Mouse (Mus musculus) brain, adult 2 months (tissue): ENCODE measurements at regions not wholly inside any gene's neighbourhood (a gene's known extent, or its start where the extent isn't known, plus 50 kb on each side); places are given as distances from the start of the nearest gene placed in this dataset.

Experiments used
- DNase-seq: peaks from one replicate; pipeline ENCODE4 v3.0.0; 2011; ENCODE audit warnings: low read depth, low spot score

- DNase-seq = no peak
Observed at GRCm38 (mm10) chr8:103492914-103493517, 608.4 kb upstream of the Cdh5 start.

- DNase-seq = no peak
Observed at GRCm38 (mm10) chr8:103493932-103494493, 607.4 kb upstream of the Cdh5 start.

- no peak for DNase-seq
Observed at GRCm38 (mm10) chr8:103494670-103495069, 606.8 kb upstream of the Cdh5 start.

GRCm38 (mm10) chr8:103501328-103501727 is 600.1 kb upstream of the Cdh5 start:
- DNase-seq = no peak

GRCm38 (mm10) chr8:103502991-103503767 is 598.2 kb upstream of the Cdh5 start:
- DNase-seq = no peak

GRCm38 (mm10) chr8:103506334-103506733 is 595.1 kb upstream of the Cdh5 start:
- DNase-seq = no peak

GRCm38 (mm10) chr8:103507068-103507467 is 594.4 kb upstream of the Cdh5 start:
- peak; percentile 7 for DNase-seq

GRCm38 (mm10) chr8:103520141-103520866 is 581.1 kb upstream of the Cdh5 start:
- DNase-seq = no peak

GRCm38 (mm10) chr8:103530903-103531302 is 570.5 kb upstream of the Cdh5 start:
- DNase-seq = no peak

- peak; percentile 21 for DNase-seq
Observed at GRCm38 (mm10) chr8:103534971-103535370, 566.5 kb upstream of the Cdh5 start.

- DNase-seq = peak; percentile 80
Observed at GRCm38 (mm10) chr8:103536856-103537255, 564.6 kb upstream of the Cdh5 start.

GRCm38 (mm10) chr8:103541954-103542353 is 559.5 kb upstream of the Cdh5 start:
- no peak for DNase-seq

- DNase-seq = peak; percentile 34
Observed at GRCm38 (mm10) chr8:103551916-103552535, 549.4 kb upstream of the Cdh5 start.

GRCm38 (mm10) chr8:103561606-103562005 is 539.8 kb upstream of the Cdh5 start:
- no peak for DNase-seq

- DNase-seq = no peak
Observed at GRCm38 (mm10) chr8:103570864-103571425, 530.5 kb upstream of the Cdh5 start.

GRCm38 (mm10) chr8:103577147-103577546 is 524.3 kb upstream of the Cdh5 start:
- no peak for DNase-seq

- peak; percentile 6 for DNase-seq
Observed at GRCm38 (mm10) chr8:103578006-103578405, 523.4 kb upstream of the Cdh5 start.

- peak; percentile 57 for DNase-seq
Observed at GRCm38 (mm10) chr8:103608291-103608690, 493.1 kb upstream of the Cdh5 start.

GRCm38 (mm10) chr8:103623781-103624434 is 477.5 kb upstream of the Cdh5 start:
- peak; percentile 81 for DNase-seq

- DNase-seq = no peak
Observed at GRCm38 (mm10) chr8:103625166-103625890, 476.1 kb upstream of the Cdh5 start.
